Mouse (Mus musculus): ENCODE results near the gene Bmp3.

Gene Bmp3

DNA sequence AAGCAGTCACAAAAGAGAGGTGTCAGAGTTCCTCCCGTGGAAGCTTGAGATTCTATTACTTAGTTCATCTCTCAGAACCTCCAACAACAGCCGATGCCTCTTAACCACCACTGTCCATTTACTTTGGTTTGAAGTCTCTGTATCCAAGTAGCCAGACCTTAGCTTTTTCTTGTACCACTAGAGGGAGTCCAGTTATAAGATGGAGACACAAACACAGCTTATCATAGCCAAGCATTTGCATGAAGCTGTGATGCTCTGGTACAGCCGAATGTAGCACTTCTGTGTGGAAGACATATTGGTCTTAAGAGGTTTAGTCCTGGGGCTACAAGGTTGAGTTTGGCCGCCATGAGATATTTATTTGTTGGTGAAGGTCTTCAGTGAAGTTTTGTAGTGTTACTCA is 48.1 kb downstream of the Bmp3 start:
- DNase-seq (ENCODE audit: low read depth, low spot score): peak; percentile 42

DNA sequence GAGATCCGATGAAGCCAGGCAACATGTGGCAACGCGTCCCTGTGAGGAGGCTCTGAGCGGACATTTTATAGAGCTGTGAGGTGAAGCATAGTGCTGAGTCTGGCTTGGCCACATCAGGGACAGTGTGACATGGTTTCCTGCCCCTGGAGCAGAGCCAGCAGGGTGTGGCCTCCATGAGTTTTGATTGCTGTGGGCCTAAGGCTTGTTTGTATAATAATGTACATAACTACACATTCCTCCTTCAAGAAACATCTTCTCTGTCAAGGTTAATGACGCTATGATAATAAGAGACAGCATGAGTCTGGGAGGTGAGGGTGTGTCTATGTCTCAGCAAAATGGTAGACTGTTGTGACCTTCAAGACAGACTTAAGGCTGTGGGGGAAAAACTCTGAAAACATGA is 64.5 kb downstream of the Bmp3 start:
- no peak for DNase-seq (ENCODE audit: low read depth, low spot score)

DNA sequence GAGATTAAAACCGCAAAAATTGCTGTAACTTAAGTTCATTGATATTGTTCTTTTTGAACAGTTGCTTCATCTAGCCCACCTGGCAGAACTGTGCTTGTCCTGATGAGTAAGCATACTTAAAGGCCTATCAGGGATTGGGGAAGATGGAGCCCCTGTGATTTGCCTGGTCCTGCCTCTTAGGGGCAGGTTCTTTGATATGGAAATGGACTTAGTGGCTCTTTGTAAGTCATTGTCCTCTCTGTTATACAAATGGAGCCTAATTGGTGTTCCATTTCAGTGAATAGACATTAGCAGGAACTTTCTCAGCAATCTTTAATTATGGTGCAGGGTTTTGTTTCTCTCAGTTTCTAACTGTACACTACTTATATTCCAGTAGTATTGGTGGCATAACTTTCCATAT is 67.4 kb downstream of the Bmp3 start:
- DNase-seq (ENCODE audit: low read depth, low spot score): no peak

DNA sequence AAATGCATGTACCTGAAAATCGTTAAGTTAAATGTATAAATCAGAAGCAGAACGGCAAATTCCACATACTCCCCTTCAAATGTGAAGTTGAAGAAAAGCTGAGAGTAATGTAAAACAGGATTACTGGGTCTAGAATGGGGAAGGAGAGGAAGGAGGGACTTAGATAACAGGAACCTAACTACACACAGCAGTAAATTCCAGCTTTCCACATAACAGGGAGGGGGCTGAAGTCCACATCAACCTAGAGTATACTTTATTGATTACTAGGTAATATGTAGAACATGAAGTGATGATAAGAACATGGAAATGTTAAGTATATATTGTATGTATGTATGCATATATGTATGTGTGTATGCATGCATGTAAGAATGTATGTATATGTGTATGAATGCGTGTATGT is 68.7 kb downstream of the Bmp3 start:
- DNase-seq (ENCODE audit: low read depth, low spot score): no peak
